Comparison of ENCODE assay signal across 19 mouse cellular contexts in the genomic region with DNA sequence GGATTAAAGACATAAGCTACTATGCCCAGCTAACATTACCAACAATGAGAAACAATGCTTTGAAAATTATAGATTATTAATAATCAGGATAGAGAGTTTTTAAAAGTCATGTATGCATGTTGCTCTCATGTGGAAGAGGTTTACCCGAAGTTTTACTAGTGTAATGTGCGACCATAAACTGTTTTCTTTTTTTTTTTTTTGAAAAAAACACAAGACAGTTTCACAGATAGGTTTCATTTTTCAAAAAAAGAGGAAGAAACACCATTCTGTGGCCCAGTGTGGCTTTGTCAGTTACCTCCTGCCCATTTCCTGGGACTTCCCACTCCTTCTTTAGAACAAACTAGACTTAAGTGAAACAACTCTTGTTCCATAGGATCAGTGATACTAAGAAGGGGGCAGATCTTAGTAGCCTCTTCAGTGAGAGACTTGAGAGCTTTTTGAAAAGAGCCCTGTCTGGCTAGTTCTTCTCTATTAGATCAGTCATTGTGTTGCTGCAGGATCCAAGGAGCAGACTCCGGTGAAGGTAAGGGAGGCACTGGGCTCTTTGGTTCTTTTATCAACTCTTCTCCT. TPM values are rescaled to one million over a fixed set of nuclear protein-coding genes. Genes with fewer than 3 reads are reported as not detected.
DNase-seq lines count a peak whose midpoint lies in the region; ATAC-seq and TF ChIP-seq lines count a peak whose summit lies in the region.
"Had no signal": no experiment of that assay in that cellular context is flagged by ENCODE, and none has a peak within 500 bp of the region (broad histone marks: within the 10 kb centered on the region; RNA-seq: fewer than 3 reads in every experiment).

Gene 5430427O19Rik, plus strand, starts transcription at position 441 of the 570 bp plus-strand sequence.

- H3K27ac ChIP-seq in spleen, adult 2 months (ENCODE audit: insufficient read depth, low read length), result peak within 1 kb of the TSS; percentile 81
- peak within 1 kb of the TSS; percentile 95 for H3K27ac ChIP-seq in MEL (ENCODE audit: control insufficient read depth, low read depth, low read length)
- no peak within 1 kb of the TSS for H3K27ac ChIP-seq in neural tube, embryonic 15.5 days (replicated peaks)
- no peak within 1 kb of the TSS for H3K27ac ChIP-seq in kidney, embryonic 15.5 days
- H3K27ac ChIP-seq: forebrain, embryonic 13.5 days; heart, embryonic 15.5 days; hindbrain, embryonic 13.5 days; liver, embryonic 14.5 days; neural tube, embryonic 13.5 days had no signal

- no peak for TF ChIP-seq CTCF in spleen, adult 2 months (IDR thresholded peaks at IDR 0.05; ENCODE audit: extremely low read depth, insufficient read depth, insufficient read length, insufficient replicate concordance)
- TF ChIP-seq CTCF in MEL (IDR thresholded peaks at IDR 0.05 in 2 of 3, conservative IDR thresholded peaks at IDR 0.05 in 1 of 3; ENCODE audit: control insufficient read depth in 1 of 3, insufficient read depth in 1 of 3, low read depth in 2 of 3, low read length in 3 of 3, poor library complexity in 1 of 3, severe bottlenecking in 1 of 3), result no peak

- WGBS in spleen, adult 2 months, result 35% methylated on average over 3 of the region's 3 CpGs
- 81% methylated on average over 3 of the region's 3 CpGs for WGBS in neural tube, embryonic 15.5 days
- WGBS in kidney, embryonic 15.5 days, result 80% methylated on average over 3 of the region's 3 CpGs

- no peaks in the 10 kb centered on the region for H3K36me3 ChIP-seq in spleen, adult 2 months (ENCODE audit: control insufficient read depth, insufficient read depth, low read length)
- H3K36me3 ChIP-seq in MEL (ENCODE audit: control insufficient read depth in 1 of 2, insufficient read depth in 2 of 2, low read length in 2 of 2), result peaks cover 0 to 31% of the 10 kb centered on the region in 2 experiments; a peak in 2 of 4 replicates
- H3K36me3 ChIP-seq in neural tube, embryonic 15.5 days, result no peaks in the 10 kb centered on the region
- no peaks in the 10 kb centered on the region for H3K36me3 ChIP-seq in kidney, embryonic 15.5 days
- H3K36me3 ChIP-seq: heart, embryonic 15.5 days; hindbrain, embryonic 13.5 days; neural tube, embryonic 13.5 days had no signal

- H3K9ac ChIP-seq in MEL (ENCODE audit: control insufficient read depth, low read depth, low read length, poor library complexity, severe bottlenecking), result peak within 1 kb of the TSS; percentile 68
- no peak within 1 kb of the TSS for H3K9ac ChIP-seq in neural tube, embryonic 15.5 days (replicated peaks)
- H3K9ac ChIP-seq in kidney, embryonic 15.5 days, result no peak within 1 kb of the TSS
- H3K9ac ChIP-seq: forebrain, embryonic 13.5 days; heart, embryonic 15.5 days; hindbrain, embryonic 13.5 days; liver, embryonic 14.5 days; neural tube, embryonic 13.5 days had no signal

- TF ChIP-seq POLR2A in spleen, adult 2 months (IDR thresholded peaks at IDR 0.05; ENCODE audit: low read depth, low read length), result no peak
- TF ChIP-seq POLR2A in MEL (IDR thresholded peaks at IDR 0.05; ENCODE audit: control insufficient read depth in 1 of 2, insufficient read depth in 1 of 2, low read depth in 1 of 2, low read length in 2 of 2, poor library complexity in 1 of 2), result peak in 1 of 2 experiments; percentile 48; a peak in 2 of 4 replicates

- H3K27me3 ChIP-seq in spleen, adult 2 months (ENCODE audit: control insufficient read depth, insufficient read depth, low read length), result no peaks in the 10 kb centered on the region
- H3K27me3 ChIP-seq in MEL (ENCODE audit: control insufficient read depth in 1 of 2, insufficient read depth in 2 of 2, low read length in 2 of 2), result no peaks in the 10 kb centered on the region
- H3K27me3 ChIP-seq in neural tube, embryonic 15.5 days (replicated peaks), result no peaks in the 10 kb centered on the region
- no peaks in the 10 kb centered on the region for H3K27me3 ChIP-seq in kidney, embryonic 15.5 days
- H3K27me3 ChIP-seq: forebrain, embryonic 13.5 days; heart, embryonic 15.5 days; hindbrain, embryonic 13.5 days; neural tube, embryonic 13.5 days had no signal

- no peak for TF ChIP-seq RAD21 in MEL (IDR thresholded peaks at IDR 0.05; ENCODE audit: low read depth, low read length)

- H3K4me3 ChIP-seq in spleen, adult 2 months (ENCODE audit: extremely low read depth, insufficient read depth, insufficient read length), result peak within 1 kb of the TSS; percentile 61
- peak within 1 kb of the TSS; percentile 50 to 64 for H3K4me3 ChIP-seq in MEL (ENCODE audit: control insufficient read depth in 1 of 2, insufficient read depth in 1 of 2, low read depth in 2 of 2, low read length in 2 of 2)
- no peak within 1 kb of the TSS for H3K4me3 ChIP-seq in neural tube, embryonic 15.5 days (replicated peaks)
- H3K4me3 ChIP-seq in kidney, embryonic 15.5 days (replicated peaks), result no peak within 1 kb of the TSS
- H3K4me3 ChIP-seq: forebrain, embryonic 13.5 days; heart, embryonic 15.5 days; hindbrain, embryonic 13.5 days; neural tube, embryonic 13.5 days had no signal

- no peaks in the 10 kb centered on the region for H3K9me3 ChIP-seq in MEL (replicated peaks; ENCODE audit: insufficient read depth, low read length)
- H3K9me3 ChIP-seq in neural tube, embryonic 15.5 days (replicated peaks), result no peaks in the 10 kb centered on the region
- H3K9me3 ChIP-seq in kidney, embryonic 15.5 days (replicated peaks), result no peaks in the 10 kb centered on the region
- H3K9me3 ChIP-seq: forebrain, embryonic 13.5 days; heart, embryonic 15.5 days; hindbrain, embryonic 13.5 days; neural tube, embryonic 13.5 days had no signal

- peaks cover 2% of the 10 kb centered on the region; the same call in 1 of the 2 replicates for H3K4me1 ChIP-seq in spleen, adult 2 months (ENCODE audit: control insufficient read depth, insufficient read depth, insufficient read length)
- peaks cover 19 to 21% of the 10 kb centered on the region in 2 experiments for H3K4me1 ChIP-seq in MEL (ENCODE audit: control insufficient read depth in 1 of 2, insufficient read depth in 2 of 2, low read length in 2 of 2)
- H3K4me1 ChIP-seq in neural tube, embryonic 15.5 days, result no peaks in the 10 kb centered on the region
- H3K4me1 ChIP-seq in kidney, embryonic 15.5 days, result no peaks in the 10 kb centered on the region
- H3K4me1 ChIP-seq: forebrain, embryonic 13.5 days; heart, embryonic 15.5 days; hindbrain, embryonic 13.5 days; neural tube, embryonic 13.5 days had no signal

- peak; percentile 32 for ATAC-seq in inflammation-experienced regulatory T-cells, adult 6 months
- no peak for ATAC-seq in neural tube, embryonic 15.5 days (ENCODE audit: low FRiP score)
- no peak for ATAC-seq in kidney, embryonic 15.5 days (replicated peaks; ENCODE audit: low FRiP score)
- ATAC-seq: forebrain, embryonic 13.5 days; midbrain, embryonic 16.5 days had no signal

- peak; percentile 20 to 47 for DNase-seq in spleen, adult 2 months (ENCODE audit: low read depth in 1 of 2, low spot score in 2 of 2)
- no peak for DNase-seq in spleen, adult 18-20 months
- DNase-seq in MEL (ENCODE audit: low read depth, low spot score), result peak; percentile 72
- DNase-seq in skeletal muscle tissue, adult 2 months (ENCODE audit: low read depth, low spot score), result peak; percentile 1
- no peak for DNase-seq in adrenal gland, adult 8-10 months
- DNase-seq: cerebellum, adult 9-11 months; kidney, adult 18-20 months; kidney, postnatal 25 days; left cerebral cortex, postnatal 4 days; thymus, adult 2 months had no signal

- H3K4me2 ChIP-seq in neural tube, embryonic 15.5 days, result no peak within 1 kb of the TSS
- H3K4me2 ChIP-seq in kidney, embryonic 15.5 days, result no peak within 1 kb of the TSS
- H3K4me2 ChIP-seq: forebrain, embryonic 13.5 days; heart, embryonic 15.5 days; hindbrain, embryonic 13.5 days; neural tube, embryonic 13.5 days had no signal

- TF ChIP-seq EP300 in MEL (IDR thresholded peaks at IDR 0.05; ENCODE audit: low read depth in 1 of 2, low read length in 2 of 2), result peak in 1 of 2 experiments; percentile 43; a peak in 2 of 4 replicates

- H3K79me2 ChIP-seq in MEL (ENCODE audit: control insufficient read depth, insufficient read depth, low read length, poor library complexity), result peaks cover 2% of the 10 kb centered on the region; the same call in 1 of the 2 replicates

TF ChIP-seq in MEL, 35 proteins besides CTCF, POLR2A, EP300 and RAD21 (continues in another document):
- TF ChIP-seq MAZ (IDR thresholded peaks at IDR 0.05; ENCODE audit: low read depth, low read length) (no peak), GABPA (IDR thresholded peaks at IDR 0.05; ENCODE audit: low read depth, low read length) (no peak), ZC3H11A (IDR thresholded peaks at IDR 0.05; ENCODE audit: low read depth, low read length) (no peak), USF2 (IDR thresholded peaks at IDR 0.05; ENCODE audit: borderline replicate concordance in 1 of 2, insufficient read depth in 1 of 2, low read depth in 1 of 2, low read length in 2 of 2) (no peak), ELF1 (IDR thresholded peaks at IDR 0.05; ENCODE audit: low read depth, low read length) (no peak), ZMIZ1 (IDR thresholded peaks at IDR 0.05; ENCODE audit: low read depth, low read length) (no peak), CHD2 (IDR thresholded peaks at IDR 0.05; ENCODE audit: low read length) (no peak), ETS1 (IDR thresholded peaks at IDR 0.05; ENCODE audit: low read depth, low read length) (peak; percentile 40; the same call in 1 of the 2 replicates), MYB (IDR thresholded peaks at IDR 0.05; ENCODE audit: low read depth, low read length) (peak; percentile 41; the same call in 1 of the 2 replicates), GATA1 (IDR thresholded peaks at IDR 0.05; ENCODE audit: low read depth, low read length) (no peak), UBTF (IDR thresholded peaks at IDR 0.05; ENCODE audit: borderline replicate concordance, insufficient read depth, low read depth, low read length) (no peak), POLR2AphosphoS2 (IDR thresholded peaks at IDR 0.05; ENCODE audit: low read length) (no peak), CHD1 (IDR thresholded peaks at IDR 0.05; ENCODE audit: low read depth, low read length) (no peak), TCF12 (IDR thresholded peaks at IDR 0.05; ENCODE audit: low read depth, low read length) (no peak), POLR2AphosphoS5 (IDR thresholded peaks at IDR 0.05; ENCODE audit: borderline replicate concordance, low read depth, low read length) (no peak), E2F4 (IDR thresholded peaks at IDR 0.05; ENCODE audit: borderline replicate concordance, low read depth, low read length) (no peak), MXI1 (IDR thresholded peaks at IDR 0.05; ENCODE audit: low read depth, low read length) (no peak)

RNA-seq across cellular contexts. Expression of gene 5430427O19Rik, which starts in this region (rescaled TPM):
- 0.60 and 0.78 TPM in 2 replicates for polyA plus RNA-seq in spleen, adult 2 months (2012; rRNA removed)
- total RNA-seq in MEL (2012; rRNA removed), result 1.2 and 1.3 TPM in 2 replicates
- 1 to 10 TPM in 1 of 2 experiments, not detected in 1; 1.7 TPM for polyA plus RNA-seq in MEL (2012; ENCODE audit: insufficient read depth in 1 of 2, insufficient read length in 2 of 2, low read depth in 1 of 2, low replicate concordance in 2 of 2, missing spikeins in 1 of 2)
- polyA plus RNA-seq in inflammation-experienced regulatory T-cells, adult 6 months (2017; shearing (Covaris generic)), result 1 to 10 TPM; 1.9 to 6.7 (median 2.7) TPM
- 0.04 and 0.60 TPM in 2 replicates for polyA plus RNA-seq in neural tube, embryonic 15.5 days (2015; fragmentation: Nextera tagmentation; extraction: Ambion mirVana)
- 0.06 and 0.10 TPM in 2 replicates for polyA plus RNA-seq in kidney, embryonic 15.5 days (2015; fragmentation: Nextera tagmentation; extraction: Ambion mirVana)
- under 1 TPM; 0.21 to 0.71 (median 0.50) TPM for total RNA-seq in adrenal gland, adult 8-10 months (2022)
- polyA plus RNA-seq: hindbrain, embryonic 13.5 days; midbrain, embryonic 16.5 days had no signal

Comparison
In these comparisons a context has a peak if more than half of its experiments do, and no peak if none do; other contexts are left out.
1. Peak in DNase-seq, H3K4me3 ChIP-seq and H3K27ac ChIP-seq in spleen, adult 2 months; RNA of the gene not detected or under 1 TPM.
2. DNase-seq: peak in MEL (single experiment) and skeletal muscle tissue, adult 2 months (single experiment); none in spleen, adult 18-20 months (0 of 2) and adrenal gland, adult 8-10 months (single experiment).
3. H3K4me3 ChIP-seq: peak in MEL (2 of 2); none in neural tube, embryonic 15.5 days (single experiment) and kidney, embryonic 15.5 days (single experiment).